Mouse (Mus musculus): Measurements from ENCODE around the gene Itsn1.

Gene Itsn1

DNA sequence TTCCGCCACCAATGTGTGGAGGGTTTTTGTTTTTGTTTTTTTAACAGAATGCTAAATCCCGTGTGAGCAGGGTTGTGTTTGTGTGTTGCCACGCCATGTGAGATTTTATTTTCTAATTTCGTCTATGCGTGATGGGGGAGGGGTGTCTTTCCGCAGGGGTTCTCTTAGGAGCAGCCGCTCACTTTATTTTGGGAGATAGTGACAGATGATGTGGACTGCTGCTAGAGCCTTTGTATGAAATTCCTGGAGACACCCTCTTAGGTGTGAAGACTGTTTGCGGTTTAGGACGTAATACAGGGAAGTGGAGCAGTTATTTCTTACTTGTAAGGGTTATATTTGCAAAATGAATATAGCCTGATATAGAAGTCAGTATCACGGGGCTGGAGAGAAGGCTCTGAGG lies 176.9 kb downstream of the Itsn1 start:
- DNase-seq (ENCODE audit: low read depth, low spot score) = no peak

- DNase-seq (ENCODE audit: low read depth, low spot score) = no peak
Observed at GRCm38 (mm10) chr16:91906672-91907071, 177.6 kb downstream of the Itsn1 start.

- DNase-seq (ENCODE audit: low read depth, low spot score) = peak; percentile 76
Observed at GRCm38 (mm10) chr16:91907158-91907557, 178.1 kb downstream of the Itsn1 start.

- DNase-seq (ENCODE audit: low read depth, low spot score) = no peak
Observed at GRCm38 (mm10) chr16:91909569-91910335, 180.7 kb downstream of the Itsn1 start.

GRCm38 (mm10) chr16:91917631-91918096 lies 188.6 kb downstream of the Itsn1 start:
- peak; percentile 49 for DNase-seq (ENCODE audit: low read depth, low spot score)

GRCm38 (mm10) chr16:91918461-91918860 lies 189.4 kb downstream of the Itsn1 start:
- no peak for DNase-seq (ENCODE audit: low read depth, low spot score)

- DNase-seq (ENCODE audit: low read depth, low spot score) = no peak
Observed at GRCm38 (mm10) chr16:91919056-91919455, 190.0 kb downstream of the Itsn1 start.

DNA sequence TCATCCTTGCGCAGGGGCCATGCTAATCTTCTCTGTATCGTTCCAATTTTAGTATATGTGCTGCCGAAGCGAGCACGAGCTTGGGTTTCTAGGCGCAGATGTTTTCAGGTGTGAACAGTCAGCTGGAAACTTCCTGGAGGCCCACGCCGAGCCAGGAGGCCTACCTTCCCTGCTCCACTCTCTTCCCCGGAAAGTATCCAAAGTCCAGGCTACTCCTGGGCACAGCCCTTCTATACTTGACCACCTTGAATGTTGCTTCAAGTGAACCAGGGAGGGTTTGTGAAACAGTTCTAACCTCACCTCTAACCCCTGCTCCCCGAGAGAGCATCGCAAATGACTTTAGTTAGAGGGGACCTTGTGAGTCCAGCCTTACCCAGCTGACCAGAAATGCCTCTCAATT lies 192.3 kb downstream of the Itsn1 start:
- no peak for DNase-seq (ENCODE audit: low read depth, low spot score)

GRCm38 (mm10) chr16:91922939-91923338 lies 193.9 kb downstream of the Itsn1 start:
- DNase-seq (ENCODE audit: low read depth, low spot score) = no peak

- no peak for DNase-seq (ENCODE audit: low read depth, low spot score)
Observed at GRCm38 (mm10) chr16:91924426-91924825, 195.3 kb downstream of the Itsn1 start.

GRCm38 (mm10) chr16:91927911-91928630 lies 199.0 kb downstream of the Itsn1 start:
- DNase-seq (ENCODE audit: low read depth, low spot score) = no peak

DNA sequence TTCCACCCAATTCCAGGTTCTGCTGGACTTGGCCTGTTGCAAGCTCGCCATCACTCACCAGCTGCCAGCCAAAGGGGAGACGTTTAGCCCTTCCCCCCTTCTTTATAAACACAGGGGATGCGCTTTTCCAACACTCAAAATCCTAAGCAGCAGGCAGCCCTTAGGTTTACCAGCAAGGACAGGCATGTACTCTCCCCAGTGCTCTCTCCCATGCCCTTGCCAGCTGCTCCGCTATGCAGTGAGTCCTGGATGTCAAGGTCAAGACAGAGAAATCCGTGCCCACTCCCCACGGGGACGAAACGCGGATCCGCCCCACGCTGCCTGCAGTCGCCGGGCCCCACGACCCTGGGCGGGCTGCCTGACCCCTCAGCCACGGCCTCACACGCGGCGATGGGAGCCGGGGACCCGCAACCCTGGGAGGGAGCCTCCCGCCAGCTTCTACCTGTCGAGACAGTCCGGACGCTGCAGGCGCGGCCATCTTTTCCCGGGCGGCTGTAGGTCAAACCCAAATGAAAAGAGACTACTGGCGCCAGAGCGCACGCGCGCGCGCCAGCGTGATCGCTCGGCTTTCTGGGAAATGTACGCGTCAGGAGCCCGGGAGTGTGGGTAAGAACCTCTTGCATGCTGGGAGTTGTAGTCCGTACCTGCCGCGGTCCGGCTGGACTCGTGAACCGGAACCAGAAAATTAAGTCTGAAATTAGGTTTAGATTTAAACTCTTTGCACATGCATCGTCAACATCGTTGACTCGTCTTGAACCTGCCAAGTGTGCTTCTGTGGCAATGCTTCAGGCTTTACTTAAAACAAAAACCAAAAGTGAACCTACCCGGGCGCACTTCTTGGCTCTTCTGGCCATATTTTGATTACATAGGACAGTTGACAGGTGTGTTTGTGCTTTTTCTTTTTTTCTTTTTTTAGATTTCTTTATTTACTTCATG lies 202.3 kb downstream of the Itsn1 start:
- DNase-seq (ENCODE audit: low read depth, low spot score) = peak; percentile 92

GRCm38 (mm10) chr16:91932082-91932690 lies 203.1 kb downstream of the Itsn1 start:
- no peak for DNase-seq (ENCODE audit: low read depth, low spot score)

GRCm38 (mm10) chr16:91932843-91933518 lies 203.9 kb downstream of the Itsn1 start:
- DNase-seq (ENCODE audit: low read depth, low spot score) = no peak

GRCm38 (mm10) chr16:91935108-91935507 lies 206.0 kb downstream of the Itsn1 start:
- DNase-seq (ENCODE audit: low read depth, low spot score) = no peak

- no peak for DNase-seq (ENCODE audit: low read depth, low spot score)
Observed at GRCm38 (mm10) chr16:91935726-91936125, 206.6 kb downstream of the Itsn1 start.

- DNase-seq (ENCODE audit: low read depth, low spot score) = peak; percentile 58
Observed at GRCm38 (mm10) chr16:91936340-91937030, 207.4 kb downstream of the Itsn1 start.

DNA sequence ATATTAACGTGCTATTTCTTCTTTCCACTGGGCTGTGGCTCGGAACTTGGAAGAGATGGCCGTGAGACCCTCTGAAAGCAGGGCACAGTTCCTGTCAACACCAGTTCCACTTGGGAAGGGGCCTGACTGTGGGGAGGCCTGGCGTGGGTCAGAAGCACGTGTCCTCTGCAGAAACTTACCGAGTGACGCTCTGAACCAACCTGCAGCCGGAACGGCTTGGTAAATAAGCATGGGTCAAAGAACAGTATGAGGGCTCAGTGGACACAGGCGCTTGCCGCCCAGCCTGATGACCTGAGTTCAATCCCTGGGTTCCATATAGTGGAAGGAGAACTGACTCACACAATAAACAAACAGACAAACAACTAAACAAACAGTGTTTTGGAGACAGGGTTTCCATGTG lies 208.2 kb downstream of the Itsn1 start:
- no peak for DNase-seq (ENCODE audit: low read depth, low spot score)

- DNase-seq (ENCODE audit: low read depth, low spot score) = no peak
Observed at GRCm38 (mm10) chr16:91938141-91938540, 209.1 kb downstream of the Itsn1 start.

GRCm38 (mm10) chr16:91940726-91941125 lies 211.6 kb downstream of the Itsn1 start:
- DNase-seq (ENCODE audit: low read depth, low spot score) = no peak
